Mouse (Mus musculus) cerebellum, adult 2 months (tissue): Measurements from ENCODE around the gene Large1.

ENCODE experiments used
- CTCF ChIP-seq: fragments of 200-500 bp; IDR thresholded peaks from 2 replicates; pipeline ENCODE4 v1.5.1; 2011; ENCODE audit warnings: low read depth, mild to moderate bottlenecking, control low read depth, low read length, moderate library complexity, borderline replicate concordance; ENCODE audit not compliant: insufficient read depth
- POLR2A ChIP-seq: fragments of 200-500 bp; IDR thresholded peaks from 2 replicates; pipeline ENCODE4 v1.6.1; 2011; ENCODE audit warnings: low read length, control low read depth, borderline replicate concordance; ENCODE audit not compliant: insufficient read depth

- TF ChIP-seq POLR2A (no peak), CTCF (no peak)
Measured at GRCm38 (mm10) chr8:72801583-72801982, 551.8 kb downstream of the Large1 start.
